Mouse (Mus musculus): ENCODE measurements at regions not wholly inside any gene's neighbourhood (a gene's known extent, or its start where the extent isn't known, plus 50 kb on each side); places are given as distances from the start of the nearest gene placed in this dataset.

GRCm38 (mm10) chr15:93103426-93103825 is 171.6 kb downstream of the Gxylt1 start:
- Histone ChIP-seq H3K9ac (replicated peaks; ENCODE audit: low read depth, low read length) (no peak overlapping the region), H3K4me2 (replicated peaks; ENCODE audit: low read depth, low read length) (no peak overlapping the region), H3K36me3 (ENCODE audit: control insufficient read depth, insufficient read depth, low read length) (no peaks in the 10 kb centered on the region), H3K4me1 (ENCODE audit: control insufficient read depth, insufficient read depth, low read length) (no peaks in the 10 kb centered on the region), H3K9me3 (ENCODE audit: control insufficient read depth, low read depth, low read length) (no peaks in the 10 kb centered on the region), H3K27ac (ENCODE audit: low read length) (no peak overlapping the region), H3K4me3 (ENCODE audit: low read depth, low read length) (no peak overlapping the region), H3K27me3 (ENCODE audit: control insufficient read depth, insufficient read depth, low read length) (no peaks in the 10 kb centered on the region)
- WGBS = 59% methylated on average over 5 of the region's 5 CpGs
- ATAC-seq (ENCODE audit: insufficient number of reproducible peaks, insufficient read depth, low FRiP score, low read depth) = no peak

- H3K9me3 ChIP-seq (ENCODE audit: control insufficient read depth, low read depth, low read length) = no peaks in the 10 kb centered on the region
- 88% methylated on average over 10 of the region's 10 CpGs for WGBS
- H3K9ac ChIP-seq (replicated peaks; ENCODE audit: low read depth, low read length) = no peak overlapping the region
- H3K4me1 ChIP-seq (ENCODE audit: control insufficient read depth, insufficient read depth, low read length) = no peaks in the 10 kb centered on the region
- ATAC-seq (ENCODE audit: insufficient number of reproducible peaks, insufficient read depth, low FRiP score, low read depth) = no peak
- H3K4me3 ChIP-seq (ENCODE audit: low read depth, low read length) = no peak overlapping the region
- no peaks in the 10 kb centered on the region for H3K36me3 ChIP-seq (ENCODE audit: control insufficient read depth, insufficient read depth, low read length)
- no peaks in the 10 kb centered on the region for H3K27me3 ChIP-seq (ENCODE audit: control insufficient read depth, insufficient read depth, low read length)
- H3K27ac ChIP-seq (ENCODE audit: low read length) = no peak overlapping the region
- H3K4me2 ChIP-seq (replicated peaks; ENCODE audit: low read depth, low read length) = no peak overlapping the region
Measured at GRCm38 (mm10) chr15:93101881-93102280, 173.1 kb downstream of the Gxylt1 start.

DNA sequence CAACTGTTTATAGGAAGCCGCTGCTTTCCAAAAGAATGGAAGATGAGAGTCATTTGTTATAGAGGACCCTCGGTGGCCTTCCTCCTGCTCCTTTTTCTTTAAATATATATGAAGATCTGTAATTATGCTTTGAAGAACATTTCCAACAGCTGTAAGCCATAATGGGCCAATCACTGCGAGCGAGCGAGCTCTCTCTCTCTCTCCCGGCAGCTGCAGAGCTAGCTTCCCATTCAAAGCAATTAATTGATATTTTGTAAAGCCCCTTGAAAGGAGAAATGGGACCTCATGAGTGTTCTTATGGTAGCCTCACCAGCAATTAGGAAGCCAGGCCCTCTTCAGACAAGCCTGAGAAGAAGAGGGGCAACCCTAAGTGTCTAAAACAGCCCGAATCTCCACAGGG is 174.1 kb downstream of the Gxylt1 start:
- H3K9me3 ChIP-seq (ENCODE audit: control insufficient read depth, low read depth, low read length) = no peaks in the 10 kb centered on the region
- H3K27ac ChIP-seq (ENCODE audit: low read length) = no peak overlapping the region
- H3K27me3 ChIP-seq (ENCODE audit: control insufficient read depth, insufficient read depth, low read length) = no peaks in the 10 kb centered on the region
- H3K36me3 ChIP-seq (ENCODE audit: control insufficient read depth, insufficient read depth, low read length) = no peaks in the 10 kb centered on the region
- no peak overlapping the region for H3K9ac ChIP-seq (replicated peaks; ENCODE audit: low read depth, low read length)
- no peak for ATAC-seq (ENCODE audit: insufficient number of reproducible peaks, insufficient read depth, low FRiP score, low read depth)
- no peak overlapping the region for H3K4me3 ChIP-seq (ENCODE audit: low read depth, low read length)
- WGBS = 51% methylated on average over 7 of the region's 7 CpGs
- H3K4me2 ChIP-seq (replicated peaks; ENCODE audit: low read depth, low read length) = no peak overlapping the region
- no peaks in the 10 kb centered on the region for H3K4me1 ChIP-seq (ENCODE audit: control insufficient read depth, insufficient read depth, low read length)

DNA sequence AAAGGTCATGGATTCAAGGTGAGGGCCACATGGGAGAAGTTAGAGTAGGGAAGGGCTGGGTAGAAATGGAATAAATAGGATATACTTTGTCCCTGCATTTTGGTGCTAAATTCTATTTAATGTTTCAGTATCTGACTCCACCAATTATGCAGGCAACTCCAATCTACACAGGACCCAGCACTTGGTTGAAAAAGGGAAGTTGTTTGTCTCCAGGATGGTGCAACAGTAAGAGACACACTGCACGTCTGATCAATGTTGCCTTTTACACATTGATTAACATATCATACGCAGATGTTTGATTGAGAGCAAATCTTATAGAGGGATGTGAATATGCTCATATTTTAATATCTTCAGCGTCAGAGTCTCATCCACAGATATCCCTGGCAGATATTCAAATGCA is 175.1 kb downstream of the Gxylt1 start:
- Histone ChIP-seq H3K9ac (replicated peaks; ENCODE audit: low read depth, low read length) (no peak overlapping the region), H3K4me3 (ENCODE audit: low read depth, low read length) (no peak overlapping the region), H3K9me3 (ENCODE audit: control insufficient read depth, low read depth, low read length) (no peaks in the 10 kb centered on the region), H3K4me1 (ENCODE audit: control insufficient read depth, insufficient read depth, low read length) (peaks cover under 1% of the 10 kb centered on the region; the same call in 1 of the 2 replicates), H3K36me3 (ENCODE audit: control insufficient read depth, insufficient read depth, low read length) (no peaks in the 10 kb centered on the region), H3K4me2 (replicated peaks; ENCODE audit: low read depth, low read length) (no peak overlapping the region), H3K27ac (ENCODE audit: low read length) (no peak overlapping the region), H3K27me3 (ENCODE audit: control insufficient read depth, insufficient read depth, low read length) (no peaks in the 10 kb centered on the region)
- no peak for ATAC-seq (ENCODE audit: insufficient number of reproducible peaks, insufficient read depth, low FRiP score, low read depth)
- WGBS = 91% methylated on average over 3 of the region's 3 CpGs

DNA sequence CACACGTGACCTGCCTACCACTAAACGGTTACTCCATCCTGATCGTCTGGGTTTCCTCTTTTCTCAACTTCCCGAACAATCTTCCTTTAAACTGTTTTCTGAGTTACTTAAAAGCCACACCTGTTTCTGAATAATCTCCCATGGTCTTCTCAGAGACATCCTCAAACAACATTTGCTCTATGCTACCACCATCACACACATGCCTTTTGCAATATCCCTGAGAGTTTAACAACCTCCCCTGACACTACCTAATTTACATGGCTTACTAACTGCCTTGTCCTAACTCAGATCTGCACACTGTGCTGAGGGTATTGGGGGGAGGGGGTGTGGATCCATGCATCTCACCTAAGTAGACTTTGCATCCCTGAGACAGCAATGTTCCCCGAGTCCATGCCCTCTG is 178.6 kb downstream of the Gxylt1 start:
- peaks cover 2% of the 10 kb centered on the region; the same call in 1 of the 2 replicates for H3K4me1 ChIP-seq (ENCODE audit: control insufficient read depth, insufficient read depth, low read length)
- H3K4me2 ChIP-seq (replicated peaks; ENCODE audit: low read depth, low read length) = no peak overlapping the region
- no peaks in the 10 kb centered on the region for H3K36me3 ChIP-seq (ENCODE audit: control insufficient read depth, insufficient read depth, low read length)
- H3K9me3 ChIP-seq (ENCODE audit: control insufficient read depth, low read depth, low read length) = no peaks in the 10 kb centered on the region
- H3K27ac ChIP-seq (ENCODE audit: low read length) = no peak overlapping the region
- H3K4me3 ChIP-seq (ENCODE audit: low read depth, low read length) = no peak overlapping the region
- WGBS = 71% methylated on average over 5 of the region's 5 CpGs
- no peak overlapping the region for H3K9ac ChIP-seq (replicated peaks; ENCODE audit: low read depth, low read length)
- ATAC-seq (ENCODE audit: insufficient number of reproducible peaks, insufficient read depth, low FRiP score, low read depth) = no peak
- no peaks in the 10 kb centered on the region for H3K27me3 ChIP-seq (ENCODE audit: control insufficient read depth, insufficient read depth, low read length)

DNA sequence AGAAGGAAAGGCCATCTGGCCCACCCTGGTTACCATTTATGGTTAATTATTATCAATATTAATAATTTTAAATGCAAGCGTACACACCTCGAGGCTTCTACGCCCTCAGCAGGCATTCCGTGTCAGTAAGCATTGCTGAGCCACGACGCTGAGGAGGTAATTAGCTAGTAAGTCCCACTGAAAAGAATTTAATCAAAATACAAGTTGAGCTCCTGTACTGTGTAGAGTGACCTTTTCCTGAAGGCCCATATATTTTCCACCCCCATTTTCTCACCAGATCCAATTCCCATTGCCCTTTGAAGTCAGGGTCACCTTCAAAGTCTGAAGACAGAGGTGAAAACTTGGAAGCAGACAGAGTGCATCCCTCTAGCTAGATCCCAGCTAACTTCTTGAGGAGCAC is 179.8 kb downstream of the Gxylt1 start:
- Histone ChIP-seq H3K4me2 (replicated peaks; ENCODE audit: low read depth, low read length) (no peak overlapping the region), H3K27me3 (ENCODE audit: control insufficient read depth, insufficient read depth, low read length) (no peaks in the 10 kb centered on the region), H3K9ac (replicated peaks; ENCODE audit: low read depth, low read length) (no peak overlapping the region), H3K4me3 (ENCODE audit: low read depth, low read length) (no peak overlapping the region), H3K9me3 (ENCODE audit: control insufficient read depth, low read depth, low read length) (no peaks in the 10 kb centered on the region), H3K4me1 (ENCODE audit: control insufficient read depth, insufficient read depth, low read length) (peaks cover 2% of the 10 kb centered on the region; the same call in 1 of the 2 replicates), H3K27ac (ENCODE audit: low read length) (no peak overlapping the region), H3K36me3 (ENCODE audit: control insufficient read depth, insufficient read depth, low read length) (no peaks in the 10 kb centered on the region)
- ATAC-seq (ENCODE audit: insufficient number of reproducible peaks, insufficient read depth, low FRiP score, low read depth) = no peak
- WGBS = 37% methylated on average over 6 of the region's 6 CpGs

DNA sequence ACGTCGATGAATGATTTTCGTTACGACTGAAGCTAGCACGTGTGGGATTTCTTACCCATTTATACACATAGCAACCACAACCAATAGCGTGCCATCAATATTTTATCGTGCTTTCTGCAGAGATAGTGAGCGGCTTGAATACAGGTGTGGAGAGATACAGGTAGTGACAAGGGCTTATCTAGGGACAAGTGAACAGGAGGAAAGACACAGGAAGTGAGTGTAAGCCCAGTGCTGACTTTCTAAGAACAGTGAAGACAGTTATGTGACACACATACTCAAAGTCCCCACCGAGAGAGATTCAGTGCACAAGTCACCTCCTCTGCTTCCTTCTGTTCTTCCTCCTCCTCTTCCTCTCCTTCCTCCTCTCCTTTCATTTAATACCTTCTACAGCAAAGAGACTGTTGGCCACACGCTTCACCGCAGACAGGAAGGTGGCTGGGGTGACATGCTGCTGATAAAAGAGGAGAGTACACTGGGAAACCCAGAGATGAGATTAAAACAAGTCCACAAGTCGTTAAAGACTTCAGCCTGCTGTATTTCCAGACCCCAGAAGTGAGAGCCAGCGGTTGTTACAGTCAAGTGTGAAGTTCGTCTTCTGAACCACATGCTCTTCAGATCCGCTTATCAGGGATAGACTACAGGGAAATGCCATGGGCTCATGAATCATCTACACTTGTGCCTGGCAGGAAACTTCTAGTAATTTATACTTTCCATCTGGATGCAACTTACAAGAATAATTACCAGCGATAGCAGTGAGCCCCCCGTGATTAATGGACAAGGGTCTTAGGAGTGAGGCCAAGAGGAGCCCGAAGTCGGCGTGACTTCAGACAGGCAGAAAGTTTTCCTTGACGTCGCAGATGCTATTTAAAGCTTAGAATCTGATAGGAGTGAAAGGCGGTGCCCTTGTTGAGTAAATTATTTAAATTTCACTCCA is 180.5 kb downstream of the Gxylt1 start:
- 40% methylated on average over 23 of the region's 23 CpGs for WGBS
- Histone ChIP-seq H3K4me1 (ENCODE audit: control insufficient read depth, insufficient read depth, low read length) (peaks cover 2% of the 10 kb centered on the region; the same call in 1 of the 2 replicates), H3K36me3 (ENCODE audit: control insufficient read depth, insufficient read depth, low read length) (no peaks in the 10 kb centered on the region), H3K9ac (replicated peaks; ENCODE audit: low read depth, low read length) (no peak overlapping the region), H3K4me2 (replicated peaks; ENCODE audit: low read depth, low read length) (no peak overlapping the region), H3K27me3 (ENCODE audit: control insufficient read depth, insufficient read depth, low read length) (no peaks in the 10 kb centered on the region), H3K27ac (ENCODE audit: low read length) (no peak overlapping the region), H3K4me3 (ENCODE audit: low read depth, low read length) (no peak overlapping the region), H3K9me3 (ENCODE audit: control insufficient read depth, low read depth, low read length) (no peaks in the 10 kb centered on the region)
- no peak for ATAC-seq (ENCODE audit: insufficient number of reproducible peaks, insufficient read depth, low FRiP score, low read depth)

DNA sequence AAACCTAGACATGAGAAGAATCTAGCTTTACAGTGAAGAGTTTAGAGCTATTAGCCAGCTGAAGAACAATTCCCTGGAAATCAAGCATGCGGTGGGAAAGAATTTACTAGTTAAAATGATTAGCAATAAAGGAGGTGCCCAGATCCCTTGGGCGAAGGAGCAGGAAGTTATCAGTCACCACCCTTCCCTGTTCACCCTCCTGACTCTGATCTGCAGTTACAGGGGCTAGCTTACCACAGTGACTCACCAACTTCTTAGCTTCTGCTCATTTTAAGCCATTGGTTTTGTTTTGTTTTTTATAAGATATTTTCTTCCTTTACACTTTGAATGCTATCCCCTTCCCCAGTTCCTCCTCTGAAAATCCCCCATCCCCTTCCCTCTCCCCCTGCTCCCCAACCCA is 183.6 kb downstream of the Gxylt1 start:
- H3K27ac ChIP-seq (ENCODE audit: low read length) = no peak overlapping the region
- no peaks in the 10 kb centered on the region for H3K36me3 ChIP-seq (ENCODE audit: control insufficient read depth, insufficient read depth, low read length)
- H3K4me2 ChIP-seq (replicated peaks; ENCODE audit: low read depth, low read length) = no peak overlapping the region
- WGBS = 87% methylated on average over 2 of the region's 2 CpGs
- H3K4me1 ChIP-seq (ENCODE audit: control insufficient read depth, insufficient read depth, low read length) = peaks cover 2% of the 10 kb centered on the region; the same call in 1 of the 2 replicates
- no peak for ATAC-seq (ENCODE audit: insufficient number of reproducible peaks, insufficient read depth, low FRiP score, low read depth)
- H3K9ac ChIP-seq (replicated peaks; ENCODE audit: low read depth, low read length) = no peak overlapping the region
- H3K9me3 ChIP-seq (ENCODE audit: control insufficient read depth, low read depth, low read length) = no peaks in the 10 kb centered on the region
- H3K27me3 ChIP-seq (ENCODE audit: control insufficient read depth, insufficient read depth, low read length) = no peaks in the 10 kb centered on the region
- no peak overlapping the region for H3K4me3 ChIP-seq (ENCODE audit: low read depth, low read length)

Data from stomach, embryonic 14.5 days (tissue).